Mouse (Mus musculus): ENCODE data around the gene Tmem63c. TPM values are rescaled to one million over a fixed set of nuclear protein-coding genes. Genes with fewer than 3 reads are reported as not detected.

The Tmem63c gene
- polyA plus RNA-seq, 2 experiments from 2014 or later: 0.40 TPM; not detected in 1

DNA sequence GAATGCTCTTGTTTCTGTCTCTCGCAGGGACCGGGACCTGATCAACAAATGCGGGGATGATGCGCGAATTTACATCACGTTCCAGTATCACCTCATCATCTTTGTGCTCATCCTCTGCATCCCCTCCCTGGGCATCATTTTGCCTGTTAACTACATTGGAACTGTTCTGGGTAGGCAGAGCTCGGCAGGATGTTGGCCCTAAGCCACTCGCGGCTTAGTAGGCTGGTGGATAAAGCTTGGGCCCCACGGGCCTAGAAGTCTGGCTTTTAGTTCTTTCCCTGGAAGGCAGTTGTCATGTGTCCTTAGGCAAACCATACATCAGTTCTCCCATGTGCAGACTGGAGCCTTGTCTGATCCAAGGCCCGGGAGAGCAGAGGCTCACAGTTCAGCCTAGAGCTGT is 44.3 kb downstream of the Tmem63c start:
- no peak for ATAC-seq

DNA sequence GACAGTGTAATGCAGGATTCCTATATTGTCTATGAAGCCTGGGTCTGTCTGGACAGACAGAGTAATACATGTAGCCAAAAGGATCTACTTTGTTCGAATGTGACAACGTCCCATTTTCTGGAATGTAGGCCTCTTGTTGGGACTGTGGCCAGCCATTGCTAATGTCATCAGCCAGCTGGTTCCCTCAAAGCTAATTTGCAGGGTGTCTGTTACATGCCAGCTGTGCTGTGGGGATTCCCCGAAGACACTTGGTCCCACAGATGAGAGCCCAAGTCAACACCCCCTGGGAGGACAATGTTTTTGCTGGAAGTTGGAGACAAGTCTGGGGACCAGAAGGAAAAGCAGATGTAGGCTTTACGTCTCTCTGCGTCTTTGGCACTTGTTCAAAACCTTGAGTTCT is 45.3 kb downstream of the Tmem63c start:
- no peak for ATAC-seq

DNA sequence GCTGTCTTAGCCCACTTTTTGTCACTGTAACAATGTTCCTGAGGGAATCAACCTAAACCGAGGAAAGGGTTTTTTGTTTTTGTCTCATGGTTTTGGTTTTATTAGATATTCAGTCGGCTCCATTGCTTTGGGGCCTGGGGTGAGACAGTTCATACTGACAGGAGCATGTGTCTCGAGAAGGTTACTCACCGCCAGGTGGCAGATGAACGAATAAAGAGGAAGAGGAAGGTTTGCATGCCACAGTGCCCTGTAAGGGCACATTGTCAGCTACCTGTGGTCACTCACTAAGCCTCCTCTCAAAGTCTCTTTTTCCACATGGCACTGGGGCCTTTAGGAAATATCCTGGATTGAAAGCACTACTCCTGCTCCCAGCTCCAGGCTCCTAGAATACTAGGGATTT is 49.4 kb downstream of the Tmem63c start:
- no peak for ATAC-seq

DNA sequence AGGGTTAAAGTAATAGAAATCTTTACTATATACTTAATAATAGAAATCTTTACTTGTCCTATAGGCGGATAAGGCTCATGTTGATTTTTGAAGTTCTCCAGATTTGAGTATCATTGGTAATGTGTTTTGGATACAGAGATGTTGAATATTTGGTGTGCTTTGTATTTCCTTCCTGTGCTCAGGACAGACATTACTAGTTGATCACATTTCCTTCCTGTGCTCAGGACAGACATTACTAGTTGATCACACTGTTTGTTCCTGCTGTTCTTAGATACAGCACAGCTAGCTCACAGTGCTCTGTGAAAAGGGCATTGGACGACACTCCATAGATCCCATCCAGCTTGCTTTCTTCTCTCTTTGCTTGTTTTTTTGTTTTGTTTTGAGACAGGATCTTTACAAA is 55.5 kb downstream of the Tmem63c start:
- ATAC-seq: no peak

DNA sequence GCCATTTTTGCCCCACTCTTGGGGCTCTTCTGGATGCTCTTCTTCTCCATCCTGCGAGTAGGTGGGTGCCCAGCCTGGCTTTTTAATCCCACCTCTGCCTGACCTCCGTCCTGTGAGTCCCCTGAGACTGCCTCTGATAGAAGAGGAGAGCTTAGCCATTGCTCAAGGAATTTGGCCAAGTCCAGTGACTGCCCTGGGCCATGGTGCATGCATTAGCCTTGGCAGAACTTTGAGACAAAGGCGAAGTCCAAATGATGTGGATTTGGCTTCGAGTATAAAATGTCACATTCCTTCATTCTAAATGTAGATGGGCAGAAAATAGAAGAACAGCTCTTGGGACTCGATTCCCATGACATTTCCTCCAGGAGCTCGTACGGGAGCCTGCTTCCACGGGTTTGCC is 61.7 kb downstream of the Tmem63c start:
- ATAC-seq: no peak

DNA sequence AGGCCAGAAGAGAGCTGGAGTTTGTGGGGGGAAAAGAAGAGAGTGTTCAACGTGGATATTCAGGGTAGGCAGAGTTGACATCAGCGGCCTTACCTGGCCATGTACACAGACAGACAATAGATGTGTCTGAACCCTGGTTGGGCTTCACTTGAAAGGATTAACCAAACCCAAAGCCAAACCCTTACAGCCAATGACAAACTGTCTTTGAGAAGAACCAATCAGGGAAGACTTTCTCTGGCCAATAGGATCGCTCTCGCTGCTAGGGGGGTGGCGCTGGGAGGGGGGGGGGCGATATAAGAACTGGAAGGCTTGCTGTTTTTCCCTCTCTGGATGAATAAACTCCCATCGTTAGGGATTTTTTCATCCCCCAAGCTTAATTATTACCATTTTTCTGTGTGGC is 66.1 kb downstream of the Tmem63c start:
- no peak for ATAC-seq

DNA sequence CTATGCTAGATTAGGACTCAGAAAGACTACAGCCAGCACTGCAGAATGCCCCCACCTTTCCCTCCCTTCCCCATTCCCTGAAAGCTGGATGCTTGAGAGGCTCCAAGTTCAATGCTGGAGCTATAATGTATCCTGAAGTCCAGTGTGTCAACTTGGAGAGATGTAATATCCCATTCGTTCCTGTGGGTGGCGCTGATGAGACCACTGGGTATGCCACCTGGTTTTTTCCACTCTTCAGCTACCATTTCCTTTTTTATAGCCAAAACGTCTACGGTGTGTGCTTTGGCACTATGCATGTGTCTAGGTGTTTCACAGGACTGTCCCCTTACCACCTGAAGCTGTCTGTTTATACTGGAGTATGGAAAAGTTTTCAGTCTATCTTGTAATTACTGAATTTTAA is 67.2 kb downstream of the Tmem63c start:
- ATAC-seq: no peak

DNA sequence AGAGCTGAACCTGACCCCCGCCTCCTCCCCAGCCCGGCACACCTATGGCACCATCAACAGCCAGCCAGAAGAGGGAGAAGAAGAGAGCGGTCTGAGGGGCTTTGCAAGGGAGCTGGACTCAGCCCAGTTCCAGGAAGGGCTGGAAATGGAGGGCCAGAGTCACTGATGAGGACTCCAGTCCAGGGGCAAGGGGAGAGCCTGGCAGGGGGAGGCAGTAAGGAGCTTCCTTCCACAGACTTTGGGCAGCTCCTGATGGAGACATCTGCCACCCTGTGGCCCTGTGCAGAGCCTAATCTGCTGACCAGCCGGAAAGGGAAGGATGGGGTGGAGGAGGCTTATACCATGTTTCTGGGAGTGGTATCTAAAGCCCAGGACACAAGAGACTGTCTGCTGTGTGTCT is 68.1 kb downstream of the Tmem63c start:
- ATAC-seq: no peak

DNA sequence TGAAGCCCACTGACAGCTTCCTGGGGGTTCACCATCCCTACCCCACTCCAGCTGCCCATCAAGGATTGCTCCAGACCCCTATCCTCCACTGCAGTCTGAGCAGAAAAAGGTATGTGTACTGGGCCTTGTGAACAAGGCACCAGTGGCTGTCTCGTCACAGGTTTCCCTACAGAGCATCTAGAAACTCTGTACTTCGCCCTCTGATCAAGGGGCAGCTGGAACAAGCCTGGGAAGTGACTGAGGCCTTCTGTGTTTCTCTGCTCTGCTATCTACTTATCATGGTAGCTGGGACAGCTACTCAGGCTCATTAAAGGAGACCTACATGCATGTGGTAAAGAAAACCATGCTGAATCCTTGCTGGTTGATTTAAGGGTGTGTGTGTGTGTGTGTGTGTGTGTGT is 68.6 kb downstream of the Tmem63c start:
- ATAC-seq: no peak

DNA sequence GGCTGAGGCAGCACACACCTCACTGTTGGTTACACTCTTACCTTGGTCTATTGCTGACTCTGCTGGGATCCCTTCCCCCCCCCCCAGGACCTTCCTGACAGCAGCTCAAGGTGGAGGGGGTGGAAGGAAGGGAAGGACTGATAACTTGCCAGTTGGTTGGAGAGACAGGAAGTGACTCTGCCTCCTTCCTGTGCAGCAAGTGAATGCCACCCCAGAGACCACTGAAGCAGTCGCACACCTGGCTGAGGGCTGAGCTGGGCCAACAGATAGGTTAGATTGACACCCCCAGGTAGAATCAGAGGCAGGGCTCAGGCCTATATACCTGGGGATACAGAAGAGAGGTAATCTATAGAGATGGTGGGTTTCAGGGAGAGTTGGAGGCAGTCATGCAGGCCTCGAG is 70.8 kb downstream of the Tmem63c start:
- ATAC-seq: no peak

DNA sequence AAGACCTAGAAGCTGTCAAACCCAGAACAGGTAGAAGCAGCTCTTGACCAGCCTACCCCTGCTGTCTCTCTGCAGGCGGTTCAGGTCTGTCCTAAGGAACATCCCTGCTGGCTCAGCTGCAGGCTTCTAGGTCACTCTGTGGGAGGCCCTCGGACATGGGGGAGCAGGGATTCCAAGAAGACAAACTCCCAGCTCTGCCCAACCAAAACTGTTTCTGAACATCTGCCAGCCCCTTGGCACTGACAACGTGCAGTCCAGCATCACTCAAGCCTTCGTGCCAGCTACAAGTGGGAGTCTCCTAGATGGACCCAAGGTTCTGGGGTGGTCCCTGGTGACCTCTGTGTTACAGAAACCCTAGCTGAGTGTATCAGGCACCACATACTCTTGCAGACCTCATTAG is 72.1 kb downstream of the Tmem63c start:
- no peak for ATAC-seq

DNA sequence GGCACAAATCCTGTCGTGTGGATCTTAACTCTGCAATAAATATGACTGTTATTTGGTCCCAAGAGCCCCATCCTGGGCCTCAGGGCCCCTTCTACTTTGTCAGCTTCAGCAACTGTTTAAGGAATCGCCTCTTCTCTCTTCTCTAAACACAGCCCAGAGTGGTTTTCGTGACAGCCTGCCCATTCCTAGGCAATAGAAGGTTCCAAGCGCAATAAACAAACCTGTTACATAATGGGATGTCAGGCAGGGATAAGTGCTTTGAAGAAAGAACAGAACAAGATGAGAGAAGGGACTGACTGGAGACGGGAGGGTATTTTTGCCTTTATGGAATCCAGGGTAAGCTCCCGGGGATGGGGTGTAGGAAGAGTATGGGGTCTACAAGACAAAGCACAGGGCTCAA is 72.5 kb downstream of the Tmem63c start:
- no peak for ATAC-seq

DNA sequence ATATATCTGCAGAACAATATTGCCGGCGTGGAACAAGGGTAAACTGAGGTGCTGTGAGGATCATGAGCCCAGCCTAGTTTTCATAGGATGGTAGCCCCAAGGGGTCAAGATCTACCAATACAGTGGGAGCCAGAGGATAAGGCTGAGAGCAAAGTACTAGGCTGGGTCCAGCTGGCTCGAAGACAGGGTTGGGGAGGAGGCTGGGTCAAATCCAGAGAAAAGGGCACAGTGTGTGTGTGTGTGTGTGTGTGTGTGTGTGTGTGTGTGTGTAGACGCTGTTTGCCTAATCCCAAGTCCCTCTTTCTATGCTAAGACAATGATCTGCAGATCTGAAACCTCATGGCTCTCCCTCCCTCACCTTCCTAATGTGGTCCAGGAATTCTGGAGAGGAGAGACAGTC is 79.2 kb downstream of the Tmem63c start:
- ATAC-seq: no peak

DNA sequence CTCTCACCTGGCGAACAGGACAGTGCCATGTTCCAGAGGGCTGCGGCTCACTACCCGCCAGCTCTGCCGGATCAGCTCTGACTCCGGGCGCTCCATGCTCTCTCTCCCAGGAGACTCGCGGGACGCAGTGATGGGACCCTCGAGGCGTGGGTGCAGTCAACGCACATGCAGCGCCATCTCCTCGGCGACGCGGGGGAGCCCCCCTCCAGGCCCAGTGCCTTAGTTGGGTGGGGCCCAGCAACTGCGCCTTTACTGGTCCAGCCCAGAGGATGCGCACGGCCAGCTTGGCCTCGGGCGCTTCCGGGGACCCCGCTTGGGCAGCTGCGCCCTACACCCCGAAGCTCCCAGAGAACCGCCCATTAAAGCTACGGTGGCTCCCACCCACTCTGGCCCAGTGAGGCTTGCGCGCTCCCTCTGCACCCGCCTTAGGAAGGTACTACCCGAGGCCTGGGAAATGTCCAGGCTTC is 81.1 kb downstream of the Tmem63c start, which contains the start of gene Ngb:
Ngb (minus strand) TSS at position 375 of the 467 bp plus-strand sequence.
- no peak for ATAC-seq

DNA sequence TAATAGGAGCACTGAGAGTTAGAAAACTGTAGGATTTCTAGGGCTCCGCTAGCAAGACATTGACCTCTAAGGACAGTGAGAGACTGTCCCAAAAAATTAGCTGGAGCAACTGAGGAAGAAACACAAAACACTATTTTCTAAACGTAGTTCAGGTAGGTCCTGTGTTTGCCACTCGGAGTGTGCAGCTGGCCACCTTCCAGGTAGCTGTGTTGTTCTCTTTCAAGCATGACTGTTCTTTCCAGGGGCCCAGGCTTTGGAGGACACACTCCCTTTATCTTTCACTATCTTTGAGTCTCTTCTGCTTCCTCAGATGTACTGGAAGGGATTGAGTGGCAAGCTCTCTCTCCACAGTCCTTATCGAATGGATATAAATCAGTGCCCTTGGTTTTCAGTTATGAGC is 82.3 kb downstream of the Tmem63c start:
- no peak for ATAC-seq

DNA sequence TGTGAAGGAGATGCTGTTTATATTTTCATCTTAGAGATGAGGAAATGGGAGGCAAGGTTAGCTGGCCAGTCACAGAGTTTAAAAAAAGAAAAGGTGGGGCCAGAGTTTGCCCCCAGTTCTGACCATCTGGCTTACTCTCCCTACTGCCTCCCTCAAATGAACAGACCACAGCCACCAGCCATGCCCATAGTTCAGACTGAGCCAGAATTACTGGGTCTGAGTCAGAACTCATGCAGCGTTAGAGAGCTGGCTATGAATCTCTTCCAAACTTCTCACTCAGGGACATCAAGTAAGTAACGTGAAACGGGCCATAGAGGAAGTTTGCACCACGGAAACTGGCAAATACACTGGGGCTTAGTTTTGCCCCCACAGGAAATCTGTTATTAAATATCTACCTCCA is 83.7 kb downstream of the Tmem63c start:
- no peak for ATAC-seq

DNA sequence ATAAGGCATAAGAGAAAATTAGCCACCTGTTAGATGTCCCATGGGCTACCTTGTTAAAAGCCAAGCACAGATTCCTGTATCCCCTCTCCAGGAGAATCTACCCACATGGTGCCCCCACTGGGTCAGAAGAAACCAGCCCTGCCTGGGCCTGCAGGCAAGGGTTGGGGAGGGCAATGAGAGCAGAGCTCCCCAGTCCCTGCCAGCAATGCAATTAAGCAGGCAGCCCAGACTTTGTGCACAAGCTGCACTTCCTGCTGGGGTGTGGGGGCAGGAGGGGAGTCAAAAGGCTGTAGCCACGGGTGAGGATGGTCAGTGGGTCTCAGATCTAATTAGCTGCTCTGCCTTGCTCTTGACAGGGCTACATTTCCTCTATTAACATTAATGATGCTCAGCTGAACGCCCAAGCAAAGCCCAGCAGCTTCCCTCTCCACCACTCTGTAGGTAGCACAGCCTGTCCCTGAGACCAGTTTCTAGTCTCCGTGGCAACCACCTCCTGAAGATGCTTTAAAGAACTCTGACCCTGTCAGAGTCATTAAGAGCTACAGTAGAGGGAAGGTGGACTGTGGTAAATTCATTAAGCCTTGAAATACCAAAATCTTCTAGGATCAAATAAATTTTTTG is 86.3 kb downstream of the Tmem63c start:
- ATAC-seq: no peak

DNA sequence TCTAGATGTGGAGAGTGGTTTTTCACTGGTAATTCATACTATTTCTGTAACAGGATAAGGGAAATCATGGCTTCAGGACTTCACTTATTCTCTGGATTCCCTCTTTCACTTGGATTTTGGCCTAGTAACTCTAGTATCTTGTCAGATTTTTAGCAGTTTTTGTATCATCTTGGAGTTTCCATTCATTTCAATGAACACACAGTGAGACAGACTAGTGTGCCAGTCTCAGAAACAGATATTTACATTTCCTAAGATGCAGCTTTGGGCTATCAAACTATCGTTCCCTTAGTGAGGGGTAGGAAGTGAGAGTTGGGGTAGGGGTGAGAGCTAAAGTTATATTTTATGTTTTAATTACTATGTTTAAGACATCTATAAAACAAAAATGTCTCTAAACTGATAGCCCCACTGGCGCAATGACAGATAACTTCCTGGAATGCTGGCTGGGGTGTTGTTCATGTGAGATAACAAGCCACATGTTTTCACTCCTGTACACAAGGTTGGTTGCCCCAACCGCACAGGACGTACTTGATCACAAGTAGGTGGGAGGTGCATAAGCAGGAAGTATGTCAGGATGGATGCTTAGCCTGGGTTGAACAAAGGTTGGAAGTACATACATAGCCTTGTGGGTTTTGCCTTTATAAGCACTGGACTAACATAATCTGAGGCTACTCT is 100.9 kb downstream of the Tmem63c start:
- ATAC-seq: no peak

DNA sequence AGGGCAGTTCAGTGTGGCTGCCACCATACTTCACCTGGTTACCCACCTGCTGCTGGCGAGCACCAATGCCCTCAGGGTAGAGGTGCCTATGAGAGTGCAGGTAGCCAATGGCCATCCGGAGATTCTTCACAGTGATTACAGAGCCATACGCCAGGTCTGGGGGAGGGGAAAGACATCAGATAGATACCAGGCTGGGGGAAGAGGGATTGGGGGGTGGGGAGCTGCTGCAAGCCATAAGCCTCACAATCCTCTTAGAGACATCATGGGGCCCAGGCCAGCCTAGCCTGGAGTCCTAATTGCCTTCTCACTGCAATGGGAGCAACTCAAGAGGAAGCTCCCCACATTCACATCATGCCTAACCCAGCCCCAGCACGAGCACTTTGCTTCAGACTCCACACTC is 106.1 kb downstream of the Tmem63c start:
- ATAC-seq: no peak

DNA sequence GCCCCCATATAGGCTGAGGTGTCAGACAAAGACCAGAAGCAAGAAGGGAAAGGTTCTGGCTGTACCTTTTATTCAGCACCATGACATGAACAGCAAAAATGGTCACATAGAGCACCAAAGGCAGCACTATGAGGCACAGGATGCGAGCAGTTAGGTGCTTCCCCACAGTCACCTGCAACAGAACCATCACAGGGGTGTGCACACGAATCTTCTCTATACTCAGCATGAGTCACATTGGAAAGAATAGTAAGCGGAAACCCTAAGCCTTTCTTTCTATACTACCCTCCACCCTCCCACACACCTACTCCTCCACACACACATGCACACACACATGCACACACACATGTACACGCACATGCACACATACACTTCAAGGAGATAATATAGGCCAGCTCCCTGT is 109.1 kb downstream of the Tmem63c start:
- ATAC-seq: peak; percentile 98

DNA sequence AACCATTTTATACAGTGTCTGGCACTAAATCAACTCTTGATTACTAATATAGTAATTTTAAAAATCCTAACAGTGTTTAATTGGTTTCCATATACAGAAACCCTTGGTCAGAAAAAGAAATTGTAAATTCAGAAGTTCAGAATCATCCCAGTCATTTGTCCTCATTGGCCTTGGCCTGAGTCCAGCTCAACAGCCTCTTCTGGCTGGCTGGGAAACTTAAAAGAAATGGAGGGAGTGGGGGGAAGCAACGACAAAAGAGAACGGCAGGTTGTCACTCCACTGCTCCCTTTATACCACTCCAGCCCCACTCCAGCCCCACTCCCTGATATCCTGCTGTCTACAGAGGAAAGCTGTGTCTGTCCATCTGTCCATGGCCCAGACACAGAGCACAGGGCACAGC is 110.0 kb downstream of the Tmem63c start:
- ATAC-seq: no peak

DNA sequence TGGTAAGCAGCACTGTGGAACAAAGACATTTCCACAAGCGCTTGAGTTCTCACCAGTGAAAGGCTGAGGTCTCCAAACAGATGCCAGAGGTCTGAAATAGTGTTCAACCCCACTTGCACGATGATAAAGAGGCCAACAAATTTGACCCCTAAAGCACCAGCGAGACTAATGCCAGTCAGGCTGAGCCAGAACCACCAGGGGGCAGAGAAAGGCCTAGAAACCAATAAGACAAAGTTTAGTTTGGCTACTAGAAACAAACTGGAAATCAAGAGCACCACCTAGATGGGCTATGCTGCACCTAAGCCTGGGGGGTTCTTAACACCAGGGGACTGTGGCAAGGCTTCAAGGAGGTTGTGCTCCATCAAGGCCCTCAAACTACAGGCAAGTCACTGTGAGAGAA is 110.5 kb downstream of the Tmem63c start:
- ATAC-seq: no peak

DNA sequence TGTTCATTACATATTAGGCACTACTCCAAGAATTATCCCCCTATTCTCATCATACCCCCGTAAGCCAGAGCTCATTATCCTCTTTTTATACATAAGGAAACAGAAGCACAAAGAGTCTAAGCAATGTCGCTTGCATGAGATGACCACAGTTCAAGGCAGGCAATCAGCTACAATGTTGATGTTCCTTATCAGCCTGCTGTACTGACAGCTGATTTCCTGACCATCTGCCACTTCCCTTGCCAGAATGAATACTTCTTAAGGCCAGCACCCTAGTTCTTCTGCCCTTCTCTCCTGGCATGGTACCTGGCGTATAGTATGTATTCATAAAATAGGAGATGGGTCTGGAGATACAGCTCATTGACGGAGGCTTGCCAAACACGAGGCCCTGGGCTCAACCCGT is 111.1 kb downstream of the Tmem63c start:
- ATAC-seq: no peak

DNA sequence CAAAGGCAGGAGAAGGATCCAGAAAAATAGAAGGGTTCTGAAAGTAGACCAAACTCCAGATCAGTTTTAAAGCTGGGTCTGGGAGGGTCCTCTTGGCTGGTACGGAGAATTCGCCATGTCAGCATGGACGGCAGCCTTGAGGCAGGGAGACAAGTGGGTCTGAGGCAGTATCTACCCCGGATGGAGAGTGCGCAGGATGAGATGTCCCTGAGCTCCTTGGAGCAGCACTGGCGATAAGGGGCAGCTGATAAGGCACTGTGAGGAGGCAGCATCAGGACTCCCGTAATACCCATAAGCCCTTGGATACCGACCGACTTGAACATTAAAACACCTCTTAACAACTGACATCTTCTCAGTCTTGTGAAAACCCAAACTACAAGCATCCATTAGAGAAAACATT is 111.6 kb downstream of the Tmem63c start:
- ATAC-seq: no peak

Measured in activated CD4-positive, CD25-positive, alpha-beta regulatory T cell, adult 4 months (primary cell).